Mouse (Mus musculus) bone marrow macrophage, adult 2 months (primary cell): Measurements from ENCODE around the gene Irf3.

Experiments
- CTCF ChIP-seq: IDR thresholded peaks from 2 replicates; pipeline ENCODE4 v1.5.1; 2012; ENCODE audit warnings: low read depth, mild to moderate bottlenecking, low read length, moderate library complexity
- POLR2A ChIP-seq: IDR thresholded peaks from 2 replicates; pipeline ENCODE4 v1.6.1; 2012; ENCODE audit warnings: mild to moderate bottlenecking, low read depth, low read length, borderline replicate concordance

DNA sequence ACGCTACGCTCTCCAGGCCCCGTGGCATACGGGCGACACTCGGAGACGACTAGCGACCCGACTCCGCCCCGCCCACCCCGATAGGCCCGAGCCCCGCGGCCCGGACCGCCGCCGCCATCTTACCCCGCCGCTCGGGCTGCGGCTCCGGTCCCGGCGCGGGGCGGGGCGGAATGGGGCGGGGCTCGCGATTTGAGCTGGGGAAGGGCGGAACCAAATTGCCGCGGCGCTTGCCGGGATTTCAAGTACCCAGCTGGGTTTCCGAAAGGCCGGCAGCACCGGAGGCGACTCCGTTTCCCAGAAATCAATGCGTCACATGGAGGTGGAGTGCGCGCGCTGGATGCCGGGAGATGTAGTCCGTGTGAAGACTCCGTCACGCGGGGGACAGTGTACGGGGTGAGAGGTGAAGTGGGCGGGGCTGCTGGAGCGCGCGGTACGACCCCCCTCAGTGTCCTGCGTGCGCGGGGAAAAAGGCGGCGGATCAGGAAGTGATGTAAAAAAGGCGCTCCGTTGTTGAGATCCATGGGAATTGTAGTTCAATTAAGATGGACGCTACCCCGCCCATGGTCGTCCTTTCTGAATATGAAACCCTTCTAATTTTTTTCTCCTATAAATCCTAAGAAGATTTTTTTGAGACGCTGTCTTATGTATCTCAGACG, 18.6 kb downstream of the Irf3 start, which contains the start of gene Scaf1:
- TF ChIP-seq POLR2A (no peak), CTCF (no peak)
